Mouse (Mus musculus) brain, embryonic 14.5 days (tissue): ENCODE data around the gene Dlx5. TPM values are rescaled to one million over a fixed set of nuclear protein-coding genes. Genes with fewer than 3 reads are reported as not detected.

Experiments used
- DNase-seq: peaks from one replicate; pipeline ENCODE4 v3.0.0-alpha.2; 2011; ENCODE audit warnings: low read depth
- CTCF ChIP-seq: fragments of 200-500 bp; IDR thresholded peaks from 2 replicates; pipeline ENCODE4 v1.5.1; 2012; ENCODE audit warnings: inconsistent platforms, mild to moderate bottlenecking, moderate library complexity, borderline replicate concordance; ENCODE audit not compliant: insufficient read depth, insufficient read length; ENCODE audit errors: extremely low read depth
- POLR2A ChIP-seq: fragments of 200-500 bp; IDR thresholded peaks from 2 replicates; pipeline ENCODE4 v1.6.1; 2012; ENCODE audit warnings: mild to moderate bottlenecking, inconsistent platforms, borderline replicate concordance; ENCODE audit not compliant: poor library complexity, insufficient read depth, insufficient read length, severe bottlenecking; ENCODE audit errors: extremely low read depth
- polyA plus RNA-seq: library from polyadenylated mRNA; depleted of rRNA; stranded (reverse); fragments of >200 nt; gene quantifications from 2 replicates; pipeline ENCODE4 v1.2.3, GENCODE M21; 2012

Gene Dlx5
- polyA plus RNA-seq, 1 experiment, result 15.5 TPM

GRCm38 (mm10) chr6:6862611-6863010, 19.3 kb downstream of the Dlx5 start:
- DNase-seq, result peak; percentile 95
- TF ChIP-seq POLR2A (no peak), CTCF (no peak)

- TF ChIP-seq CTCF (no peak), POLR2A (no peak)
- DNase-seq, result peak; percentile 83
Measured at GRCm38 (mm10) chr6:6861798-6862428, 20.0 kb downstream of the Dlx5 start.

GRCm38 (mm10) chr6:6861086-6861797, 20.6 kb downstream of the Dlx5 start:
- TF ChIP-seq POLR2A (no peak), CTCF (no peak)
- DNase-seq, result peak; percentile 56

GRCm38 (mm10) chr6:6860411-6861085, 21.3 kb downstream of the Dlx5 start:
- no peak for TF ChIP-seq POLR2A
- no peak for TF ChIP-seq CTCF
- DNase-seq, result peak; percentile 67

GRCm38 (mm10) chr6:6859950-6860410, 21.9 kb downstream of the Dlx5 start:
- TF ChIP-seq POLR2A (no peak), CTCF (no peak)
- no peak for DNase-seq

- TF ChIP-seq POLR2A (no peak), CTCF (no peak)
- DNase-seq, result peak; percentile 47
Measured at GRCm38 (mm10) chr6:6859111-6859949, 22.6 kb downstream of the Dlx5 start.

- DNase-seq, result no peak
- TF ChIP-seq CTCF, result no peak
- TF ChIP-seq POLR2A, result no peak
Measured at GRCm38 (mm10) chr6:6858571-6858970, 23.3 kb downstream of the Dlx5 start.

- no peak for TF ChIP-seq POLR2A
- TF ChIP-seq CTCF, result no peak
- peak; percentile 33 for DNase-seq
Measured at GRCm38 (mm10) chr6:6857766-6858165, 24.1 kb downstream of the Dlx5 start.

GRCm38 (mm10) chr6:6856881-6857280, 25.0 kb downstream of the Dlx5 start:
- TF ChIP-seq CTCF (no peak), POLR2A (no peak)
- DNase-seq, result no peak

- TF ChIP-seq CTCF (no peak), POLR2A (no peak)
- peak; percentile 43 for DNase-seq
Measured at GRCm38 (mm10) chr6:6856316-6856715, 25.6 kb downstream of the Dlx5 start.
